Mouse (Mus musculus) midbrain, embryonic 12.5 days (tissue): ENCODE measurements around the gene Rnf186. TPM values are rescaled to one million over a fixed set of nuclear protein-coding genes. Genes with fewer than 3 reads are reported as not detected.

Source experiments
- ATAC-seq: fragments of 200-750 bp; cut with Nextera tagmentation; 2 replicates; pipeline ENCODE4 v1.8.0; 2017; ENCODE audit warnings: low read depth, moderate TSS enrichment, moderate library complexity; ENCODE audit not compliant: low FRiP score
- H3K27ac ChIP-seq: fragments of 300-500 bp; sonication (generic); replicated peaks from 2 replicates; pipeline ENCODE4 v1.5.1; 2016; ENCODE audit warnings: mild to moderate bottlenecking
- H3K27me3 ChIP-seq: fragments of 300-500 bp; sonication (generic); 2 replicates; pipeline ENCODE4 v1.6.1; 2016; ENCODE audit warnings: mild to moderate bottlenecking
- H3K36me3 ChIP-seq: fragments of 300-500 bp; sonication (generic); 2 replicates; pipeline ENCODE4 v1.6.1; 2016
- H3K4me1 ChIP-seq: fragments of 300-500 bp; sonication (generic); 2 replicates; pipeline ENCODE4 v1.6.1; 2016
- H3K4me2 ChIP-seq: fragments of 300-500 bp; sonication (generic); replicated peaks from 2 replicates; pipeline ENCODE4 v1.6.1; 2016; ENCODE audit warnings: mild to moderate bottlenecking, moderate library complexity
- H3K4me3 ChIP-seq: fragments of 300-500 bp; sonication (generic); 2 replicates; pipeline ENCODE4 v1.5.1; 2016; ENCODE audit warnings: mild to moderate bottlenecking
- H3K9ac ChIP-seq: fragments of 300-500 bp; sonication (generic); replicated peaks from 2 replicates; pipeline ENCODE4 v1.6.1; 2016; ENCODE audit warnings: mild to moderate bottlenecking, moderate library complexity
- H3K9me3 ChIP-seq: fragments of 300-500 bp; sonication (generic); 2 replicates; pipeline ENCODE4 v1.6.1; 2016; ENCODE audit warnings: mild to moderate bottlenecking
- WGBS: fragments of 180-500 bp; shearing (Covaris S2); methylation state at CpG from one replicate; pipeline ENCODE4 v1.1.7; 2016; 5-methylcytosine and 5-hydroxymethylcytosine counted together
- polyA plus RNA-seq: library from polyadenylated mRNA; unstranded; fragments of >200 nt; fragmentation: Nextera tagmentation; extraction: Ambion mirVana; gene quantifications from 2 replicates; pipeline ENCODE4 v1.2.1, GENCODE M21; 2016

Gene Rnf186
- polyA plus RNA-seq, 1 experiment from 2014 or later = not detected

DNA sequence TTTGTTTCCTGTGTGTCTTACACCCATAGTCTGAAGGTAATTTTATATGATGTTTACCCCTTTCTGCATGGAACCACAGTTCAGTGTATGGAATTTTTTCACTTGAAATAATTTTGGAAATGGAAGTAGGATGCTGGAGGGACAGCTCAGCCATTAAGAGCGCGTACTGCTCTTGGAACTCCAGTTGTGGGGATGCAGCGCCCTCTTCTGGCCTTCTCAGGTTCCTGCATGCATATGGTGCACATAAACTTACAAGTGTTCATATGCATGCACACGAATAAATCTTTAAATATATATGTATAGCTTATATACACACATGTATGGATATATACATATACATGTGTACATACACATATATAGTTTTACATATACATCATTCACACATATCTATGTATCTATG lies 30.2 kb downstream of the Rnf186 start:
- ATAC-seq = no peak
- Histone ChIP-seq H3K4me3 (no peak overlapping the region), H3K9me3 (no peaks in the 10 kb centered on the region), H3K4me1 (no peaks in the 10 kb centered on the region), H3K4me2 (no peak overlapping the region), H3K27me3 (no peaks in the 10 kb centered on the region), H3K9ac (no peak overlapping the region), H3K27ac (no peak overlapping the region), H3K36me3 (no peaks in the 10 kb centered on the region)
- 83% methylated on average over 4 of the region's 4 CpGs for WGBS

DNA sequence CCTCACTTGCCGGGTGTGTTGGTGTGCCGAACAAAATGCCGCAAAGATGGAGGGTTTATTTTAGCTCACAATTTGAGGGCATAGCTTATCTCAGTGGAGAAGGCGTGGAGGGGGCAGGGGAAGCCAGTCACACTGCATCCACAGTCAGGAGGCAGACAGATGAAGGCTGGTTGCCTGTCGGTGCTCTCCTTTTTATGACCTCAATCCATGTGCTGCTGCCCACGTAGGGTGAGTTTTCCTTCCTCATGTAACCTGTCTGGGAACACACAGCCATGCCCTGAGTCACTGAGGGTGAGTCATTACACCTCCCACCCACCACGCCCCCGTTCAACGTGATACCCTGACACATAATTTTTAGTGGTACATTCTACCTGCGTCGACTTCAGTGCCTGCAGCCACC lies 31.7 kb downstream of the Rnf186 start:
- no peaks in the 10 kb centered on the region for H3K9me3 ChIP-seq
- no peaks in the 10 kb centered on the region for H3K4me1 ChIP-seq
- no peak for ATAC-seq
- no peaks in the 10 kb centered on the region for H3K27me3 ChIP-seq
- WGBS = 93% methylated on average over 11 of the region's 11 CpGs
- no peaks in the 10 kb centered on the region for H3K36me3 ChIP-seq
- no peak overlapping the region for H3K4me3 ChIP-seq
- no peak overlapping the region for H3K27ac ChIP-seq
- no peak overlapping the region for H3K4me2 ChIP-seq
- H3K9ac ChIP-seq = no peak overlapping the region

DNA sequence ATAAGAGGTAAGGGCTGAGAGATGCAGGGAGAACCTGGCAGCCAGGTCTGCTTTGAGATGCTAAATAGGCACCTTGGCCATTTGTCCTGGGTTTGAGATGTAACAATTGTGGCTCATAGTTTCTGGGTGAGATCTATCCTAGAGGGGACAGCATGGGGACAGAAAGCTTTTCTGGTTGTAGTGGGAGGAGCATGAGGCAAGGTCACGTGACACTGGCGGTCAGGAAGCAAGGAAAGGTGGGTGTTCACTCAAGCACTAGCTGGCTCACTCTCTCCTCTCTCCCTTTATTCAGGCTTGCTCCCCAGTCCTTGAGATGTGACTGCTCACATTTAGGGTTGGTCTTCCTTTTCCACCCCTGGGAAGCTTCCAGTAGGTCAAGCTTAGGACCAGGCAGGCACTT lies 34.1 kb downstream of the Rnf186 start:
- Histone ChIP-seq H3K4me1 (no peaks in the 10 kb centered on the region), H3K9ac (no peak overlapping the region), H3K36me3 (no peaks in the 10 kb centered on the region), H3K9me3 (no peaks in the 10 kb centered on the region), H3K27me3 (no peaks in the 10 kb centered on the region), H3K27ac (no peak overlapping the region), H3K4me2 (no peak overlapping the region), H3K4me3 (no peak overlapping the region)
- WGBS = 55% methylated on average over 2 of the region's 2 CpGs
- ATAC-seq = no peak

DNA sequence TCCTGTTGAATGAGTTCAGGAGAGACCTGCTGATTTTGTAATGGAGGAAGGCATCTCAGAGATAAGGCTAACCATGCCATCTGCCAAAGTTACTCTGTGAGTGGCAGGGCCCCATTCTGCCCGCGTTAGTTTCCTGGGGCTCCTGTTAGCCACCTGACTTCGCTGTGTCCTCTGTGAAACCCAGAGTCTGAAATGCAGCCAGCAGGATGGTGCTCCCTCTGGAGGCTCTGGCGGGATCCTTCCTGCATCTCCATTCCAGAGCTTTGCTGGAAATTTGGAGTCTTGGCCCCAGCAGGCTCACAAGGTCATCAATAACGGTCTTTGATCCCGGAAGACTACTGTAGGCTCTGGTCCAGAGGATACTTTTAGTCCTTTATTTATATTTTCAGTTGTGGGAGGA lies 34.5 kb downstream of the Rnf186 start:
- H3K4me3 ChIP-seq = no peak overlapping the region
- H3K4me1 ChIP-seq = no peaks in the 10 kb centered on the region
- H3K4me2 ChIP-seq = no peak overlapping the region
- no peaks in the 10 kb centered on the region for H3K9me3 ChIP-seq
- H3K36me3 ChIP-seq = no peaks in the 10 kb centered on the region
- no peak overlapping the region for H3K27ac ChIP-seq
- H3K27me3 ChIP-seq = no peaks in the 10 kb centered on the region
- WGBS = 31% methylated on average over 6 of the region's 6 CpGs
- ATAC-seq = no peak
- H3K9ac ChIP-seq = no peak overlapping the region

DNA sequence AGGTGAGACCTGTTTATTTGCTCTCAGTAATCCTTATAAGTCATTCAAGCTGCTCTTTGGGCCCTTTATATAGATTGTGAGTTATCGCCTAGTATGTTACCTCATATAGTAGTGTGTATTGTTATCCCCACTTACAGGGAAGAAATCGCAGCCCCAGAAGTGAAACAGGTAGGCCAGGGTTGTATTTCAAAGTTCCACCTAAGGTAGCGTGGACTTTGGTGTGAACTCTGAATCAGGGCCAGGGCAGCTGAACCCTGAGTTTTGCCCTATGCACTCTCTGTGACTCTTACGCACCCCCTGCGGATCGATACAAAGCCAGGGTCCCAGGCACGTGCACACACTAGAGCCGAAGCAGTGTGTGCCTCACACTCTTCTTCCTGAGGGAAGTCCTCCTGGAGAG lies 37.2 kb downstream of the Rnf186 start:
- H3K27ac ChIP-seq = no peak overlapping the region
- WGBS = 65% methylated on average over 8 of the region's 8 CpGs
- H3K4me1 ChIP-seq = 0 out of 2 replicates have a peak, but pooled peaks cover 5% of the 10 kb centered on the region
- no peaks in the 10 kb centered on the region for H3K9me3 ChIP-seq
- H3K4me3 ChIP-seq = no peak overlapping the region
- no peaks in the 10 kb centered on the region for H3K27me3 ChIP-seq
- no peaks in the 10 kb centered on the region for H3K36me3 ChIP-seq
- no peak overlapping the region for H3K4me2 ChIP-seq
- no peak for ATAC-seq
- H3K9ac ChIP-seq = no peak overlapping the region

DNA sequence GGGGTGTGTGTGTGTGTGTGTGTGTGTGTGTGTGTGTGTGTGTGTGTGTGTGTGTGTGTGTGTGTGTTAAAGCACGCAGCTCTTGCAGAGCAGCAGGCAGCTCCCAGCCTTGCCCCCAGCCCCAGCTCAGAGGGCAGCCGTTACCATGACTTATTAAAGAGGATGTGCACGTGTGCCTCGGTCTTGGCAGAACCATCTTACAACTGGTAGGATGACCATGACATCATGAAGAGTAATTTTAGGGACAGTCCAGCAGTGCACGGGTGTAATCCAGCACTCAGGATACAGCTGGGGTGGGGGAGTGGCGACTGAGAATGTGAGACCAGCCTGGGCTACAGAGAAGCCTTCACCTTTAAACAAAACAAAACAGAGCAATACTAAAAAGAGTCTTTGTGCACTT lies 38.3 kb downstream of the Rnf186 start:
- 57% methylated on average over 5 of the region's 6 CpGs for WGBS
- no peak for ATAC-seq
- H3K9me3 ChIP-seq = no peaks in the 10 kb centered on the region
- no peak overlapping the region; the same call in 1 of the 2 replicates for H3K9ac ChIP-seq
- no peak overlapping the region for H3K27ac ChIP-seq
- H3K36me3 ChIP-seq = no peaks in the 10 kb centered on the region
- H3K4me3 ChIP-seq = no peak overlapping the region
- no peaks in the 10 kb centered on the region for H3K27me3 ChIP-seq
- H3K4me1 ChIP-seq = 0 out of 2 replicates have a peak, but pooled peaks cover 5% of the 10 kb centered on the region
- no peak overlapping the region for H3K4me2 ChIP-seq

DNA sequence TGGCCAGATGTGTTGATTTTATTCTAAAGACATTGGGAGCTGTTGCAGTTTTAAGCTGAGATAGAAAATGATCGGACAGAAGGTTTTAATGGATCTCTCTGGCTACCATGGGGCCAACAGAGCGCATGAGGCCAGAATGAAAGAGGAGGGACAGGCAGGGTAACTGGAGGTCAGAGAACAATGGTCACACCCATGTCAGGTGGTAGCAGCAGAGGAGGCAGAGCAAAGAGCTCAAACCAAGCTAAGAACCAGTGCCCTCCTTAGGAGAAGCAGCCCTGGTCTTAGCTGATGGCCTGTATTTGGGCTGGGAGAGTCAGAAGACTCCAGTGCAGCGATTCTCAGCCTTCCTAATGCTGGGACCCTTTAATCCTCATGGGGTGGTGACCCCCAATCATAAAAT lies 40.4 kb downstream of the Rnf186 start:
- Histone ChIP-seq H3K9me3 (no peaks in the 10 kb centered on the region), H3K27ac (no peak overlapping the region), H3K9ac (no peak overlapping the region), H3K4me2 (no peak overlapping the region), H3K4me3 (no peak overlapping the region), H3K27me3 (no peaks in the 10 kb centered on the region), H3K4me1 (0 out of 2 replicates have a peak, but pooled peaks cover 5% of the 10 kb centered on the region), H3K36me3 (no peaks in the 10 kb centered on the region)
- ATAC-seq = no peak
- WGBS = 95% methylated on average over 3 of the region's 3 CpGs

DNA sequence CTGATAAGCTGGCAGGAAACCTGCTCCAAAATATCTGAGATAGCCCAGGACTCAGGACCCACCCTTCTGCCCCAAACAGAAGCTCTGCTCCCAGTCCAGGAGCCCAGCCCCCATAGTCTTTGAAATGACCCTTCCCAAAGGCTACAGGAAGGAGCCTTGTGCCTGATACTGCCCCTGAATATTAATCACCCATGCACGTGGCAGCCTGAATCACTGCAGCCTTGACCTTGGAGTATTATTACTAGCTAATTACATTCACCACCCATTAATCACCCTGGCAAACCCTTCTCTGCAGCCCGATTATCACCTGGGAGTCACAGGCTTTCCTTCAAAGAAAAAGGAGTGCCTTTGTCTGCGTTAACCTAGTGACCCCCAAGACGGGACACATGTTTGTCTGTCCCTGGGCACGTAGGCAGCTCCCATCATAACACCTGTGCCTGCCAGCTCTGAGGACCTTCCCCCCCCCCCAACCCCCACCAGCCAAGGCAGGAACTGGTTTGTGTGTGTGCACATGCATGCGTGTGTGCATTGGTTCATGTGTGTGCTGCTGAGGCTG lies 41.1 kb downstream of the Rnf186 start:
- Histone ChIP-seq H3K36me3 (no peaks in the 10 kb centered on the region), H3K4me1 (0 out of 2 replicates have a peak, but pooled peaks cover 5% of the 10 kb centered on the region), H3K9me3 (no peaks in the 10 kb centered on the region), H3K4me3 (no peak overlapping the region), H3K9ac (no peak overlapping the region), H3K27ac (no peak overlapping the region), H3K27me3 (no peaks in the 10 kb centered on the region), H3K4me2 (no peak overlapping the region)
- WGBS = 61% methylated on average over 6 of the region's 6 CpGs
- no peak for ATAC-seq

DNA sequence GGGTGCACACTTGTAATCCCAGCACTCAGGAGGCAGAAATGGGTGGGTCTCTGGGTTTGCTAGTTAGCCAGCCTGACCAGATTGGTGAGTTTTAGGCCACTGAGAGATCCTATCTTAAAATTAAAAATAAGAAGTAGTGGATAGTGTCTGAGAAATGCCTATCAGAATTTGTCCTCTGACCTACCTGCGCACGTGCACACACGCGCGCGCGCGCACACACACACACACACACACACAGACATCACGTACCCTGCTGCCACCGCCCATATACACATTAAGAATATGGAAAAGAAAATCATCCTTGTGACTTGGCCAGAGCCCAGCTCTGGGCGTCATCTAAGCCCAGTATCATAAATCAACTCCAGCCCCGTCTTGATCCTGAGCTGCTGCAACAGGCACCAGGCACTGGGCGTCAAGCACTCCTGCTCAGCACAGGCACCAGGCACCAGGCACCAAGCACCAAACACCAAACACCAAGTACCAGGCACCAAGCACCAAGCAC lies 44.3 kb downstream of the Rnf186 start:
- Histone ChIP-seq H3K4me2 (no peak overlapping the region), H3K27ac (no peak overlapping the region), H3K4me3 (no peak overlapping the region), H3K36me3 (no peaks in the 10 kb centered on the region), H3K4me1 (0 out of 2 replicates have a peak, but pooled peaks cover 5% of the 10 kb centered on the region), H3K27me3 (no peaks in the 10 kb centered on the region), H3K9ac (no peak overlapping the region), H3K9me3 (0 out of 2 replicates have a peak, but pooled peaks cover 3% of the 10 kb centered on the region)
- WGBS = 93% methylated on average over 13 of the region's 13 CpGs
- no peak for ATAC-seq

DNA sequence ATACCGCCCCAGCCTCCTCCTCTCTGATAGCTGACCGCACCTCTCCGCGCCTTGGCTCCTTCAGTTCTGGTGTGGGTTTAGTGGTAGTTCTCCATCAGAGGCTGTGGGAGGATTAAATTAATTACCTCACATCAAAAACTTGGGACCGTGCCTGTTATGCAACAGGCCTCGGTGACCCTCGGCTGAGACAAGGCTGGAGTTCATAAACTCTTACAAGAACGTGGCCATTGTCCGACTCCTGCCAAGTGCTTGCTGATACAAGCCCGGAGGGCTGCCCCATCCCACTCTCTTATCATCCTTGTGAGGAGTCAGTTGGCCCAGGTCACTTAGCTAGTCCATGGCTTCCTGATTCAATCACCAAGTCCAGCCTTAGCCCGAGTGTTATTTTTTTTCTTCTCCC lies 46.4 kb downstream of the Rnf186 start:
- H3K27ac ChIP-seq = no peak overlapping the region
- H3K27me3 ChIP-seq = no peaks in the 10 kb centered on the region
- H3K4me3 ChIP-seq = no peak overlapping the region
- no peak overlapping the region for H3K4me2 ChIP-seq
- H3K36me3 ChIP-seq = no peaks in the 10 kb centered on the region
- WGBS = 89% methylated on average over 11 of the region's 11 CpGs
- 0 out of 2 replicates have a peak, but pooled peaks cover under 1% of the 10 kb centered on the region for H3K4me1 ChIP-seq
- 0 out of 2 replicates have a peak, but pooled peaks cover 3% of the 10 kb centered on the region for H3K9me3 ChIP-seq
- no peak for ATAC-seq
- H3K9ac ChIP-seq = no peak overlapping the region

DNA sequence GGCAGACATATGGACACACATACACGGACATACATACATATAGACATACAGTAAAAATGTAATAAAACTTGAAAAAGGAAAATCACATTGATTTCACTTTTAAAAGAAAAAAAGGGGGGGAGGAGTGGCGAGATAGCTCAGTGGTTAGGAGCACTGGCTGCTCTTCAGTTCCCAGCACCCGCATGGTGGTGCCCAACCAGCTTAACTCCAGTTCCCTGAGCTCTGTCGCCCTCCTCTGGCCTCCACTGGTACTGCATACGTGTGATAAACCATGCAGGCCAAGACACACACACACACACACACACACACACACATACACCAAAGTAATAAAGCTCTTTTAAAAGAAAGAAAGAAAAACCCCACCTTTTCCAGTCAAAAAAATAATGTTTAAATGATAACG lies 47.9 kb downstream of the Rnf186 start:
- ATAC-seq = no peak
- no peak overlapping the region for H3K27ac ChIP-seq
- H3K36me3 ChIP-seq = no peaks in the 10 kb centered on the region
- 78% methylated on average over 6 of the region's 6 CpGs for WGBS
- no peaks in the 10 kb centered on the region for H3K27me3 ChIP-seq
- no peak overlapping the region for H3K4me2 ChIP-seq
- H3K4me1 ChIP-seq = peaks cover 3% of the 10 kb centered on the region; the same call in 1 of the 2 replicates
- 0 out of 2 replicates have a peak, but pooled peaks cover 3% of the 10 kb centered on the region for H3K9me3 ChIP-seq
- no peak overlapping the region for H3K9ac ChIP-seq
- H3K4me3 ChIP-seq = no peak overlapping the region
